ENCODE assay signal across 12 mouse cellular contexts in the genomic region with DNA sequence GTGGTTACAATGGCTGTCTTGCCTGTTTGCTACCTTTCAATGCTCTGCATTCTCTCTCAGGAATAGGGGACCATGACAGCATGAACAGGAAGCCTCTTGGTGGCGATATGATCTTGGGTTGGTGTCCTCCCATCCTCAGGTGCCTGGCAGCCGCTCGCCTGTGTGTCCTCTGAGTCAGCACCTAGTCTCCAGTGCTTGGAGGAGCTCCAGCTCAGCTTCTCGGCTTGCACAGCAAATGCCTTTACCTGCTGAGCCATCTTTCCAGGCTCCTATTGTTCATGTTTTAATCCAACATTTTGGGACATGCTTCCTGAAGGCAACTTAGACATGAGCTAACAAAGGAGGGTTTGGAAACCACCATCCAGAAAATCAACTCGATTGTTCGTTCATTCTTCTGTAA. TPM values are rescaled to one million over a fixed set of nuclear protein-coding genes. Genes with fewer than 3 reads are reported as not detected.
DNase-seq lines count a peak whose midpoint lies in the region; TF ChIP-seq lines count a peak whose summit lies in the region.
"Had no signal": no experiment of that assay in that cellular context is flagged by ENCODE, and none has a peak within 500 bp of the region (broad histone marks: within the 10 kb centered on the region; RNA-seq: fewer than 3 reads in every experiment).

No protein-coding gene starts in this region.

- no peak overlapping the region for H3K27ac ChIP-seq in kidney, adult 2 months (ENCODE audit: insufficient read depth, low read depth, low read length)
- H3K27ac ChIP-seq: forebrain, embryonic 13.5 days had no signal

- WGBS in kidney, adult 2 months, result 60% methylated on average over 6 of the region's 6 CpGs

- peak; percentile 27 for DNase-seq in kidney, adult 2 months
- DNase-seq in kidney, postnatal 14 days, result no peak
- DNase-seq in 416B (ENCODE audit: low read depth), result peak; percentile 77
- DNase-seq in cerebellum, adult 11-12 months, result peak; percentile 84
- DNase-seq in induced T-regulatory cell, adult 2 months (ENCODE audit: low read depth), result peak; percentile 26
- no peak for DNase-seq in layer of hippocampus, postnatal 14 days (ENCODE audit: low spot score in 2 of 2)
- DNase-seq in heart, adult 8-10 months (ENCODE audit: low spot score), result no peak
- no peak for DNase-seq in adrenal gland, adult 8-10 months
- DNase-seq: heart, adult 11 months; heart, postnatal 14 days; kidney, postnatal 4 days had no signal

- no peaks in the 10 kb centered on the region for H3K36me3 ChIP-seq in kidney, adult 2 months (ENCODE audit: control insufficient read depth, insufficient read depth, low read length)

- H3K4me3 ChIP-seq in kidney, adult 2 months (ENCODE audit: insufficient read depth, low read depth, low read length), result no peak overlapping the region
- H3K4me3 ChIP-seq: forebrain, embryonic 13.5 days had no signal

- no peaks in the 10 kb centered on the region for H3K4me1 ChIP-seq in kidney, adult 2 months (ENCODE audit: control insufficient read depth, insufficient read depth, low read length)

- no peak for TF ChIP-seq POLR2A in kidney, adult 2 months (IDR thresholded peaks at IDR 0.05; ENCODE audit: low read depth, low read length)

- H3K27me3 ChIP-seq in kidney, adult 2 months (replicated peaks; ENCODE audit: control insufficient read depth, insufficient read depth, low read length), result no peaks in the 10 kb centered on the region
- H3K27me3 ChIP-seq: forebrain, embryonic 13.5 days had no signal

- TF ChIP-seq CTCF in kidney, adult 2 months (conservative IDR thresholded peaks at IDR 0.05; ENCODE audit: insufficient read depth, insufficient read length, low read depth, low read length), result no peak

RNA-seq across cellular contexts. Expression of gene Eya2, which starts 33.1 kb away (rescaled TPM):
- 7.7 and 8.2 TPM in 2 replicates for polyA plus RNA-seq in kidney, adult 2 months (2012; rRNA removed)
- total RNA-seq in layer of hippocampus, postnatal 14 days (2021), result 1 to 10 TPM; 3.4 to 5.6 TPM
- total RNA-seq in heart, adult 8-10 months (2022), result 1 to 10 TPM in 3 of 4 experiments, under 1 TPM in 1; 0.65 to 1.2 (median 1.1) TPM
- 1 to 10 TPM; 2.1 to 5.0 (median 3.9) TPM for total RNA-seq in adrenal gland, adult 8-10 months (2022)

Comparison
In these comparisons a context has a peak if more than half of its experiments do, and no peak if none do; other contexts are left out.
1. DNase-seq: peak in kidney, adult 2 months (single experiment), 416B (single experiment), cerebellum, adult 11-12 months (single experiment) and induced T-regulatory cell, adult 2 months (single experiment); none in kidney, postnatal 14 days (single experiment), layer of hippocampus, postnatal 14 days (0 of 2), heart, adult 8-10 months (single experiment) and adrenal gland, adult 8-10 months (single experiment).